Mouse (Mus musculus): ENCODE data around the gene Irs2.

The Irs2 gene

GRCm38 (mm10) chr8:10989946-10990345 is 18.3 kb downstream of the Irs2 start:
- no peak for DNase-seq (ENCODE audit: low read depth, low spot score)

- no peak for DNase-seq (ENCODE audit: low read depth, low spot score)
These were observed 21.6 kb downstream of the Irs2 start for GRCm38 (mm10) chr8:10986638-10987037.

- no peak for DNase-seq (ENCODE audit: low read depth, low spot score)
These were observed 23.2 kb downstream of the Irs2 start for GRCm38 (mm10) chr8:10985064-10985463.

GRCm38 (mm10) chr8:10980876-10981275 is 27.4 kb downstream of the Irs2 start:
- DNase-seq (ENCODE audit: low read depth, low spot score): no peak

GRCm38 (mm10) chr8:10979916-10980315 is 28.3 kb downstream of the Irs2 start:
- no peak for DNase-seq (ENCODE audit: low read depth, low spot score)

GRCm38 (mm10) chr8:10979196-10979794 is 29.0 kb downstream of the Irs2 start:
- DNase-seq (ENCODE audit: low read depth, low spot score): no peak

GRCm38 (mm10) chr8:10978377-10978776 is 29.9 kb downstream of the Irs2 start:
- no peak for DNase-seq (ENCODE audit: low read depth, low spot score)

GRCm38 (mm10) chr8:10977742-10978376 is 30.4 kb downstream of the Irs2 start:
- DNase-seq (ENCODE audit: low read depth, low spot score): no peak

GRCm38 (mm10) chr8:10974659-10975058 is 33.6 kb downstream of the Irs2 start:
- no peak for DNase-seq (ENCODE audit: low read depth, low spot score)

GRCm38 (mm10) chr8:10974126-10974525 is 34.1 kb downstream of the Irs2 start:
- DNase-seq (ENCODE audit: low read depth, low spot score): no peak

GRCm38 (mm10) chr8:10972851-10973452 is 35.3 kb downstream of the Irs2 start:
- DNase-seq (ENCODE audit: low read depth, low spot score): no peak

- DNase-seq (ENCODE audit: low read depth, low spot score): no peak
These were observed 36.3 kb downstream of the Irs2 start for GRCm38 (mm10) chr8:10971984-10972383.

- DNase-seq (ENCODE audit: low read depth, low spot score): no peak
These were observed 36.7 kb downstream of the Irs2 start for GRCm38 (mm10) chr8:10971509-10971908.

GRCm38 (mm10) chr8:10970496-10971456 is 37.5 kb downstream of the Irs2 start:
- DNase-seq (ENCODE audit: low read depth, low spot score): no peak

GRCm38 (mm10) chr8:10968687-10969086 is 39.6 kb downstream of the Irs2 start:
- DNase-seq (ENCODE audit: low read depth, low spot score): no peak

- DNase-seq (ENCODE audit: low read depth, low spot score): no peak
These were observed 42.7 kb downstream of the Irs2 start for GRCm38 (mm10) chr8:10965401-10966117.

GRCm38 (mm10) chr8:10964511-10965099 is 43.7 kb downstream of the Irs2 start:
- DNase-seq (ENCODE audit: low read depth, low spot score): no peak

- no peak for DNase-seq (ENCODE audit: low read depth, low spot score)
These were observed 46.3 kb downstream of the Irs2 start for GRCm38 (mm10) chr8:10961989-10962388.

GRCm38 (mm10) chr8:10960277-10960819 is 47.9 kb downstream of the Irs2 start:
- DNase-seq (ENCODE audit: low read depth, low spot score): no peak

- no peak for DNase-seq (ENCODE audit: low read depth, low spot score)
These were observed 50.8 kb downstream of the Irs2 start for GRCm38 (mm10) chr8:10957292-10957955.
